In the genomic region with DNA sequence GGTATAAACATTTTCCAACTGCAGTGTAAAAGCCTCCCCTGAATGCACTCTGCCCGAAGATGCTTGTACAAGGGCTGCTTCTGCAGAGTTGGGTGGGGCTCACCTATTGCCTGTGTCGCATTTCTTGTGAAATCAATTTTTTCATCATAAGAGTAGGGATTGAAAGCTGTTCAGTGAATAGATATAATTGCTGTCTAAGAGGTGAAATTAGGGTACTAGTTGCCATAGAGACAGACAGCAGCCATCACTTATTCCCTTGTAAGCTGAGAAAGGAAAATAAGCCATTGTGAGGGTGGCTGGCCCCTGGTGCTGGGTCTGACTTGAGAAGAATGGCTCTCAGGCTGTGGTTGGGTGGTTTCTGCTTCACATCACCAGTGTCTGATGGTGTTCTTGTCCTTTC, we compare ENCODE assay signal across 12 mouse cellular contexts.
A peak's percentile ranks its signal among the peaks of the same experiment; 100 is the strongest.
DNase-seq lines count a peak whose midpoint lies in the region; ATAC-seq and TF ChIP-seq lines count a peak whose summit lies in the region.
"Had no signal": no experiment of that assay in that cellular context is flagged by ENCODE, and none has a peak within 500 bp of the region (broad histone marks: within the 10 kb centered on the region; RNA-seq: fewer than 3 reads in every experiment).

No protein-coding gene starts in this region.

- no peak for TF ChIP-seq CTCF in kidney, adult 2 months (conservative IDR thresholded peaks at IDR 0.05; ENCODE audit: insufficient read depth, insufficient read length, low read depth, low read length)
- TF ChIP-seq CTCF in gastrocnemius, adult 2 months (IDR thresholded peaks at IDR 0.05) = no peak

- intact Hi-C loops in gastrocnemius, adult 2 months (cut with DNase I) = no loop called here

- H3K36me3 ChIP-seq in kidney, adult 2 months (ENCODE audit: control insufficient read depth, insufficient read depth, low read length) = no peaks in the 10 kb centered on the region
- H3K36me3 ChIP-seq in kidney, embryonic 14.5 days (ENCODE audit: control insufficient read depth, insufficient read depth, low read length) = no peaks in the 10 kb centered on the region
- H3K36me3 ChIP-seq in forebrain, embryonic 15.5 days = no peaks in the 10 kb centered on the region
- H3K36me3 ChIP-seq in midbrain, embryonic 10.5 days = no peaks in the 10 kb centered on the region
- H3K36me3 ChIP-seq in neural tube, embryonic 14.5 days (ENCODE audit: control insufficient read depth, insufficient read depth, low read length) = no peaks in the 10 kb centered on the region

- H3K4me1 ChIP-seq in kidney, adult 2 months (ENCODE audit: control insufficient read depth, insufficient read depth, low read length) = peaks cover 23% of the 10 kb centered on the region
- no peaks in the 10 kb centered on the region for H3K4me1 ChIP-seq in kidney, embryonic 14.5 days (ENCODE audit: control insufficient read depth, insufficient read depth, low read length)
- peaks cover 27% of the 10 kb centered on the region for H3K4me1 ChIP-seq in forebrain, embryonic 15.5 days
- H3K4me1 ChIP-seq in midbrain, embryonic 10.5 days = peaks cover 56% of the 10 kb centered on the region
- peaks cover 6% of the 10 kb centered on the region; the same call in 1 of the 2 replicates for H3K4me1 ChIP-seq in neural tube, embryonic 14.5 days (ENCODE audit: control insufficient read depth, insufficient read depth, low read length)

- DNase-seq in kidney, adult 2 months = no peak
- DNase-seq in midbrain, embryonic 10.5 days (ENCODE audit: low spot score) = peak; percentile 38
- no peak for DNase-seq in gastrocnemius, adult 2 months
- DNase-seq in layer of hippocampus, adult 8-10 months (ENCODE audit: low spot score in 2 of 2) = no peak
- DNase-seq in layer of hippocampus, postnatal 36 days = no peak
- DNase-seq: cerebellum, adult 8-10 months; gastrocnemius, postnatal 36 days; lung, postnatal 14 days; thymus, adult 18-20 months had no signal

- no peak for ATAC-seq in kidney, embryonic 14.5 days (ENCODE audit: low FRiP score, low TSS enrichment)
- peak; percentile 70 for ATAC-seq in forebrain, embryonic 15.5 days (replicated peaks)
- ATAC-seq in neural tube, embryonic 14.5 days (ENCODE audit: low read depth) = peak; percentile 73

- H3K4me2 ChIP-seq in kidney, embryonic 14.5 days (replicated peaks; ENCODE audit: low read depth, low read length) = no peak overlapping the region
- H3K4me2 ChIP-seq in forebrain, embryonic 15.5 days (replicated peaks) = peak overlapping the region; percentile 13; the same call in 1 of the 2 replicates
- no peak overlapping the region for H3K4me2 ChIP-seq in neural tube, embryonic 14.5 days (ENCODE audit: low read depth, low read length)

- H3K27ac ChIP-seq in kidney, adult 2 months (ENCODE audit: insufficient read depth, low read depth, low read length) = peak overlapping the region; percentile 70
- no peak overlapping the region for H3K27ac ChIP-seq in kidney, embryonic 14.5 days (ENCODE audit: low read depth, low read length)
- H3K27ac ChIP-seq in forebrain, embryonic 15.5 days (replicated peaks) = peak overlapping the region; percentile 21
- 0 out of 2 replicates have a peak overlapping the region, but pooled peaks have one; percentile 64 for H3K27ac ChIP-seq in midbrain, embryonic 10.5 days (replicated peaks)
- no peak overlapping the region for H3K27ac ChIP-seq in neural tube, embryonic 14.5 days (ENCODE audit: low read depth, low read length)
- H3K27ac ChIP-seq in gastrocnemius, adult 2 months = no peak overlapping the region

- H3K27me3 ChIP-seq in kidney, adult 2 months (replicated peaks; ENCODE audit: control insufficient read depth, insufficient read depth, low read length) = no peaks in the 10 kb centered on the region
- no peaks in the 10 kb centered on the region for H3K27me3 ChIP-seq in kidney, embryonic 14.5 days (ENCODE audit: control insufficient read depth, insufficient read depth, low read length)
- H3K27me3 ChIP-seq in forebrain, embryonic 15.5 days = no peaks in the 10 kb centered on the region
- peaks cover 83% of the 10 kb centered on the region for H3K27me3 ChIP-seq in midbrain, embryonic 10.5 days (ENCODE audit: low read depth, poor library complexity, severe bottlenecking)
- H3K27me3 ChIP-seq in neural tube, embryonic 14.5 days (ENCODE audit: control insufficient read depth, insufficient read depth, low read length) = no peaks in the 10 kb centered on the region

- H3K9me3 ChIP-seq in kidney, embryonic 14.5 days (ENCODE audit: control insufficient read depth, low read length) = no peaks in the 10 kb centered on the region
- H3K9me3 ChIP-seq in forebrain, embryonic 15.5 days = no peaks in the 10 kb centered on the region
- no peaks in the 10 kb centered on the region for H3K9me3 ChIP-seq in midbrain, embryonic 10.5 days (replicated peaks)
- no peaks in the 10 kb centered on the region for H3K9me3 ChIP-seq in neural tube, embryonic 14.5 days (ENCODE audit: control insufficient read depth, low read length)

- WGBS in kidney, adult 2 months = 79% methylated on average over 2 of the region's 2 CpGs
- WGBS in kidney, embryonic 14.5 days = 76% methylated on average over 2 of the region's 2 CpGs
- WGBS in forebrain, embryonic 15.5 days = 3% methylated on average over 2 of the region's 2 CpGs
- WGBS in midbrain, embryonic 10.5 days = 33% methylated on average over 2 of the region's 2 CpGs
- 12% methylated on average over 2 of the region's 2 CpGs for WGBS in neural tube, embryonic 14.5 days

- no peak overlapping the region for H3K9ac ChIP-seq in kidney, embryonic 14.5 days (ENCODE audit: low read depth, low read length)
- H3K9ac ChIP-seq in forebrain, embryonic 15.5 days (replicated peaks) = no peak overlapping the region
- H3K9ac ChIP-seq in neural tube, embryonic 14.5 days (replicated peaks; ENCODE audit: low read depth, low read length) = no peak overlapping the region

- TF ChIP-seq POLR2A in kidney, adult 2 months (IDR thresholded peaks at IDR 0.05; ENCODE audit: low read depth, low read length) = no peak

- no peak overlapping the region for H3K4me3 ChIP-seq in kidney, adult 2 months (ENCODE audit: insufficient read depth, low read depth, low read length)
- no peak overlapping the region for H3K4me3 ChIP-seq in kidney, embryonic 14.5 days (ENCODE audit: low read length)
- H3K4me3 ChIP-seq in forebrain, embryonic 15.5 days = no peak overlapping the region
- H3K4me3 ChIP-seq in midbrain, embryonic 10.5 days = 0 out of 2 replicates have a peak overlapping the region, but pooled peaks have one; percentile 11
- no peak overlapping the region for H3K4me3 ChIP-seq in neural tube, embryonic 14.5 days (ENCODE audit: low read depth, low read length)
- H3K4me3 ChIP-seq in gastrocnemius, adult 2 months = no peak overlapping the region

Comparison
In these comparisons a context has a peak if more than half of its experiments do, and no peak if none do; other contexts are left out.
1. H3K27ac ChIP-seq: peak in kidney, adult 2 months (single experiment), forebrain, embryonic 15.5 days (single experiment) and midbrain, embryonic 10.5 days (single experiment); none in kidney, embryonic 14.5 days (single experiment), neural tube, embryonic 14.5 days (single experiment) and gastrocnemius, adult 2 months (single experiment).